Mouse (Mus musculus): ENCODE data around the gene Chst7. TPM values are rescaled to one million over a fixed set of nuclear protein-coding genes. Genes with fewer than 3 reads are reported as not detected.

Gene Chst7
- polyA plus RNA-seq (2021; fragmentation: Nextera tagmentation) = 2.8 and 3.0 TPM in 2 replicates
- long read RNA-seq, experiment 1, transcript Chst7-201 (2 exons, 2,206 nt) = major isoform, 5 of 6 reads
- long read RNA-seq, experiment 1, partial matches to known transcripts = 1 of 6 reads
- long read RNA-seq, experiment 1, other reads (novel, unspliced or antisense) = 0 of 6 reads
- long read RNA-seq, experiment 2, transcript Chst7-201 (2 exons, 2,206 nt) = major isoform, 13 of 15 reads
- long read RNA-seq, experiment 2, partial matches to known transcripts = 0 of 15 reads
- long read RNA-seq, experiment 2, other reads (novel, unspliced or antisense) = 2 of 15 reads

GRCm38 (mm10) chrX:20059381-20059971, at the start of gene Chst7:
Gene Chst7, plus strand, starts transcription at chrX:20059560.

Other genes with a start within 250 kb of the Chst7 start
- gene Slc9a7, start 232.2 kb downstream of the Chst7 start, polyA plus RNA-seq (2021; fragmentation: Nextera tagmentation) = 13.7 and 14.8 TPM in 2 replicates